Mouse (Mus musculus) granulocyte monocyte progenitor cell, adult 5-6 weeks (primary cell): ENCODE data around the gene Tbc1d22a. TPM values are rescaled to one million over a fixed set of nuclear protein-coding genes. Genes with fewer than 3 reads are reported as not detected.

ENCODE experiments used
- ATAC-seq: replicated peaks from 2 replicates; pipeline ENCODE4 v1.8.0; 2016; ENCODE audit warnings: mild to moderate bottlenecking, moderate TSS enrichment, inconsistent platforms; ENCODE audit not compliant: poor library complexity, severe bottlenecking
- total RNA-seq, 2 experiments: library from RNA; stranded (forward) in 1 of 2; stranded (reverse) in 1 of 2; fragments of 200-712, 200-1000 nt in 1 of 2; fragments of >200 nt in 1 of 2; fragmentation: Nextera tagmentation in 1 of 2; gene quantifications; 2 replicates each; pipeline ENCODE4 v1.2.3; 2014 to 2017

Tbc1d22a gene
- total RNA-seq, 2 experiments from 2014 or later, result 18.8 to 46.7 TPM

DNA sequence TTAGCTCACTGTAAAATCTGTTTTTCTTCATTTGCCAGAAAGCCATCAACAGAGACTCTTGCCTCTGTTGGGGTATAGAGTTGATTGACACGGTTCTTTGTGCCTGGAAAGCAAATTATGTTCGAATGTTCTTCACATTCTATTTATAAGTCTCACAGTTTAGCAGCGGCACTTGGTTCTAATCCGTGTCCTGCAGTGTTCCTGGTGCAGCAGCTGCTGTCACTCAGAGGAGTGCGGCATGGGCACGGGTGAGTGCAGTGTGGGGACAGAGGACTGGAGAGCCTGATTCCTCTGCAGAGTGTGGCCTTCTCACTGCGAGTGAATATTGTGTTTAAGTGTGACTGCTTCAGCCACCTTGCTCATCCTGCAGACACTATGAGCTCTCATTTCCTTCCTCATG, 50.5 kb downstream of the Tbc1d22a start:
- no peak for ATAC-seq

DNA sequence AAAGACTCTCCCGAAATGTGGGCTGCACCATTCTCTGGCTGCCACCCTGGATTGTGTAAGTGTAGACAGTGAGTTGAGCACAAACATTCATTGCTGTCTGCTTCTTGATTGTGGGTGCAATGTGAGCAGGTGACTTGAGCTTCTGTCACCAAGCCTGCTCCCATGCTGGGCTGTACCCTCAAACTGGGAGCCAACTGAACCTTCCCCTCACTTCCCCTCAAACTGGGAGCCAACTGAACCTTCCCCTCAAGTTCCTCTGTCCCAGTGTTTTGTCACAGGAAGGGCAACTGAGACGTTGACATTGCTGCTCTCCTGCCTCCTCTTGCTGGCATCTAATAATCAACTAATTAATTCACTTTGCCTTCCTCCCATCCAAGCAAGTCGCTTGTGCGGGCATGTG, 52.7 kb downstream of the Tbc1d22a start:
- ATAC-seq, result peak; percentile 65

DNA sequence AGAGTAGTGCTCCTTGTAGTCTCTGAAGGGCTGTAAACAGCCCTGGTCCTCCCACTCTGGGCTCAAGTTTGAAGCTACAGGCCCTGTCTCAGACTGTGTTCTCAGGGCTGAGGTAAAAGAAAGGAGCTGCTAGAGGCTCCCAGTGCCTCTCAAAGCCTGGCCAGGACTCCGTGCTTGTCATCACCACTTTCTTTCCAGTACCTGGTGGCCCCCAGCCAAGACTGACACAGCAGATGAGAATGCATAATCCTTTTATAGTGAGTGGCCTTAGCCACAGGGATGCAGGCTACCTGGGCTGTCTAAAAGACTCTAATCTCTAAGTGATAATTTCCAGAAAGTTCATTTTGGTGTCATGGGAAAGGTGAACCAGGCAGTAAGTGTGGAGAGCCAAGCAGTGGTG, 54.3 kb downstream of the Tbc1d22a start:
- ATAC-seq, result no peak

DNA sequence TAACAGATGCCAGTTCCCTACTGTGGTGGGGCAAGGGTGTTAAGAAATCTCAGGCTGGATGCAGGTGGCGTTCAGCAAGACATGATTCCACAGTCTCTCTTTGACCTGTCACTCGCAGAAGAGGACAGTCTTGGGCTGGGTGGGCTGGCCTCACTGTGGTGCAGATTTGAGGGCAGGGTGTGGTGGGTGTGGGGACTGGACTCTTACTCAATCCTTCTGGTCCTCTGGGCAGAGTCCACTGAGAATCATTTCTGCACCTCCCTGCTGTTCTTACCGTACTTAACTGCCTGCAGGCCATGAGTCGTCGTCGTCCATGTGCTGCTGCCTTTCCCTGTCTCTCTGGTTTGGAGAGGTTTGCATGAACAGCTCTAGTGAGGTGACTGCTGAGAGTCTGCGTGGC, 61.5 kb downstream of the Tbc1d22a start:
- ATAC-seq, result peak; percentile 38

DNA sequence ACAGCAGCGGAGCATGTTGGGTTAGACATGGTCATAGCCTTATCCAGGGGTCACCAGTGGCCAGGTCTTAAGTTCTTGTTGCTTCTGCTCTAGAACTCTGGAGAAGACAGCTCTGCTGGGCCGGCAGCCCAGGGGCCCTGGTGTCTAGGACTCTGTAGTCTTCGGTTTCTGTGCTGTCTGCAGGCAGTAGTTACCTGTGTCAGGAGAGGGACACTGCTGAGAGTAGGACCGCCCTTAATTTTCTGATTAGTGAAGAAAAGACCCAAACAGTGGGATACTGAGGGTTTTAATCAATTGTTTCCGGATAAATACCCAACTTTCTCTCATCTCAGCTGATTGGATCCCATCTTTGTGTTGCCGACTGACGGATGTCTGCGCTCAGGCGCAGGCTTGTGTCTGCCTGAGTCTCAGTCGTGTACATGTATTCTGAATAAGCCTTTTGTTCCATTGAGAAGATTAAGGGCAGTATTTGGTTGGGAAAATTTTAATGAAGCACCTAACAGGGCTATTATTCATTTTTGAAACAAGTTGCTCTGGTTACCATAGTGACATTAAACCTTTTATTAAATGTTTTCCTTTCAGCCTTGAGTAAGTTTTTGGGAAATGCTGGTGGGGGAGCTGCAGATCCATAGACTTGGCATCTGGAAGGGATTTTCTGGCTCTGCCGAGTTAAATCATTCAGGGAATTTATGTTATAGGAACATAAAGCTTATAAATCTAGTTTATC, 62.4 kb downstream of the Tbc1d22a start:
- no peak for ATAC-seq

DNA sequence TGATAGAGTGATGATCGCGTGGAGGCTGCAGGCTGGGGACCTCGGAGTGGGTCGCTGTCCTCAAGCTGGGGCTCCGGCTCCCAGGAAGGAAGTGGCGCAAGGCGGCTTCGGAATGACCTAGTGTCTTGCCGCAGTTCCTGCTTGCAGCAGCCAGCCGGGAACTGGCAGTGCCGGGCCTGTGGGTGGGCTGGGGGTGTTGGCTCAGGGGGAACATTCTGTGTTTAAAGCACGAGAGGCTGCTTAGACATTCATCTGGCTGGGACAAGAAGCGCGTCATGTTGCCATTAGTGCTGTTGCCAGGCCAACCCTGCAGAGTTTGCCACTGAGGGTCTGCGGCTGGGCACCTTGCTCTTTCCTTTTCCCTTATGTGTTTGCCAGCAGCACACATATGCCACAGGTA, 63.2 kb downstream of the Tbc1d22a start:
- ATAC-seq, result peak; percentile 70

DNA sequence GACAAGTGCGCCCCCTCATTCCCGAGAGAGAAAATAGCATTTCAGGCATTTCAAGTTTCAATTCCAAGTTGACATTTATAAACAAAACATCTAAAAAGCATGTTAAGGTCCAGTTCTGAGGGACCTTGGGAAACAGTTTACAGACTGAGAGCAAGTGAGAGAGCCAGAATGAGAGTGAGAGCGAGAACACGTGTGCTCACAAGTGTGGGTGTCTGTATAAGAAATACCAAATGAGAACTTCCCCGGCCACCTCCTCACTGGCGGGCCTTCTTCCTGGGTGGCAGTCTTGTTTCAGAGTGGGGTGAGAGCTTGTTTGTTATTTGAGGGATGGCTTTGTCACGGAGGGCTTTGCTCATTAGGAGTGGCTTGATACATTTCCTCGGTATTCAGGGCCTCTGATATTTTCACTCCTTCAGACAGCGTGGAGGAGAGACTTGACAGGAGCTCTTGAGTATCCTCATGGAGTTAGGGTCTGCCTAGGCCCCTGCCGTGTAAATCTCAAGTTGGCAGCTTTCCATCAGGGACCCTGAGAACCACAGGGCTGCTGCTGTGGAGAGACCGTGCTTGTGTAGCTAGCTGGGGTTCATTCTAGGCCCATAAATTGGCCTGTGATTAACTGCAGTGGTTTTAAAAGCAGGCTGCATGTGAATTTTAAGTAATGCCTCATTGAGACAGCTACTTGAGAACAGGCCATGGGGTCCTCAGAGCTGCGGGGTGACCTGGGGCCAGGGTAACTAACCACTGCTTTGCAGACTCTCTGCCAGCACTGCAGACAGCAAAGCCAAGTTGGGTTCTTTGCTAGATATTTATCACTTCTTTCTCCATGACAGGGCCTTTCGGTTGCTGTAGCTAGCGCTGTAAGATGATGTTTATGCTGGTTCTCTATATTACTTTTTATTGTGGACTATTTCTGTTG, 65.1 kb downstream of the Tbc1d22a start:
- no peak for ATAC-seq

DNA sequence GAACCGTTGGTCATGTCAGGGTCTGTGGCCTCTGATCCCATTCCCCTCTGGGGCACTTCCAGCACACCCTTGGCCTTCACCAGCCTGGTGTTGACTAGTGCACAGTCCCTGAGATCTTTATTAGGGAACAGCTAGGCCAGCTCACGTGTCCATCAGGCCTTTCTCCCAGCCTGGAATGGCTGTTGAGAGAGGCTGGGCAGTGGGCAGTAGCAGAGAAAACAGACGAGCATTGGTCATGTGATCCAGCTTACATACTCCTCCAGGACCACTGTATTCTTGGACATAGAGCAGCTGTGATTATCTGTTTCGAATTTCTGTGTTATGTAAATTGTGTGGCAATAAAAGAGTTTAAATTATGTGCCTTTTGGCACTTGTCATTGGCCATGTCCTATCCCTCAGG, 65.9 kb downstream of the Tbc1d22a start:
- no peak for ATAC-seq

DNA sequence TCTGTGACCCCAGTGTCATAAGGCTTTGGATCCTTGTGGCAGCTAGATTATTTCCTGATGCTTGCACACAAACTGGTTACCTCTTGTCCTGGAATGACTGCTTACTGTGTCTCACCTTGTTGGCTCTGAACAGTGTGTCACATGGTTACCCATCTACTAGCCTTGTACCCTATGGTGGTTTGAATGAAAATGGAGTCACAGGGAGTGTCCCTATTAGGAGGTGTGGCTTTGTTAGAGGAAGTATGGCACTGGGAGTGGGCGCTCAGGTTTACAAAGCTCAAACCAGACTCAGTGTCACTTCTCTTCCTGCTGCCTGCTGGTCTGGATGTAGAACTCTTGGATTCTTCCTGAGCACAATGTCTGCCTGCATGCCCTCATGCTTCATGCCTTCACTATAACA, 69.0 kb downstream of the Tbc1d22a start:
- peak; percentile 34; the same call in 1 of the 2 replicates for ATAC-seq

DNA sequence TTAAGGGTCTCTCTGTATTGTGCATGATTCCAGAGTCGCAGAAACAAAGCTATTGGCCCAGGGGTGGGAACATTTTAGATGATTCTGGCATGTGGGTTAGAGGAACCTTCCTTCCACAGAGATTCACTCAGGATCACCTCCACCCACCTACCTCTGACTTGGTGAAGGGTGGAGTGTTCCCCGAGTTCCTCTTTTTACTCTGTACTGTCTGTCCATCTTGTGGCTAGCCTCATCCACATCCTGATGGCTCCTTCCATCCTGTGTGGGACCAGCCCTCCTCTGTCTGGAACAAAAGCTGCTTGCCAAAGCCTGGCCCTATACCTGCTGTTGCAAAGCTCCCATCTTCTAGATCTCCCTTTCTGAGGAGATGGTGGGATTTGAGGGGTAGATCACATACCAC, 71.0 kb downstream of the Tbc1d22a start:
- ATAC-seq, result peak; percentile 84

DNA sequence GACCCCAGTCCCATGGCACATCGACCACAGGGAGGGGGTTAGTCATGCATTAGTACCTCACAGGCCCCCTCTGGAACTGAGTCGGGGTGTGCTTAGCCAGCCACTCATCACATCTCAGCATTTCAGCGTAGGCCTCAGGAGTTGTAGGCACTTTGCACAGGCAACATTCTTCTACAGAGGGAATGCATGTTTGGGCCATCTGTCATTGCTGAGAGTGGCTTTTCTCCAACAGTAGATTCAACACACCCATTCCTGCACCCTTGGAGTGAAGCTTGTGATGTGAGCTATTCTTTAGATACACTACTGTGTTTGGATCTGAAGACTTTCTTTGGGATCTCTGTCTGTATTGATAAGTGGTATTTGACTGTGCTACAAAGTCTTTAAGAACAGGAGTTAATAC, 75.8 kb downstream of the Tbc1d22a start:
- ATAC-seq, result no peak

DNA sequence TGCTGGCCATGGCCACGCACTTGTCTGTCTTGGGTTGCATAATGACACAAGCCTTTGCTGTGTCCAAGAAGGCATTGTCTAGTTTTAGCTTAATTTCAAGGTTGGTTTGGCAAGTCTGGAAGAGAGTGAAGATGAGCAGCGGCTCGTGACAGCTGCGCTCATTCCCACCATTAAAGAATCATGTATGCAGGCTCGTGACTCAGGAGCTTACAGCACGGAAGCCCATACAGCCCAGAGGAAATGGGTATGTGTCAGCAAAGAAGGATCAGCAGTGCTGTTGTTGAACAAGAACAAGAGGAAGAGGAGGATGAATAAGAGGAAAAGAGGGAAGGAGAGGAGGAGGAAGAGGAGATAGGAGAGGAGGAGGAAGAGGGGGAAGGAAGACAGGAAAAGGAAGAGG, 78.0 kb downstream of the Tbc1d22a start:
- ATAC-seq, result no peak

DNA sequence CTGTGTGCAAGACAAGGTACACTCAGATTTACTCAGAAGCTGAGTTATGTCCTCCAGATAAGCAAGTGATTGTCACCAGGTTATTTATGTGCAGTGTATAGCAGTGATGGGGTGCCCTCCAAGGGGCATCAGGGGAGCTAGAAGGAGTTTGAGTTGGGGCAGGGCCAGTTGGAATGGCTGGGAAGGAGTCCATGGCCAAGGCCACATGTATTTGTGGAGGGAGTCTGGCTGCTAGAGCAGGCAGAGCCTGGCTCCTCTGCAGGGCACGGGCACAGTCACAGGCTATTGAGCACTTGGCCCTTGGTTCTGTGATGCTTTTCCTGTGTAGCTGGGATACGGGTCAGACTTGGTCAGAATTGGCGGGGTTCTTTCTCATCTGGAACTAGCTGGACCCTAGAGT, 80.2 kb downstream of the Tbc1d22a start:
- no peak for ATAC-seq

DNA sequence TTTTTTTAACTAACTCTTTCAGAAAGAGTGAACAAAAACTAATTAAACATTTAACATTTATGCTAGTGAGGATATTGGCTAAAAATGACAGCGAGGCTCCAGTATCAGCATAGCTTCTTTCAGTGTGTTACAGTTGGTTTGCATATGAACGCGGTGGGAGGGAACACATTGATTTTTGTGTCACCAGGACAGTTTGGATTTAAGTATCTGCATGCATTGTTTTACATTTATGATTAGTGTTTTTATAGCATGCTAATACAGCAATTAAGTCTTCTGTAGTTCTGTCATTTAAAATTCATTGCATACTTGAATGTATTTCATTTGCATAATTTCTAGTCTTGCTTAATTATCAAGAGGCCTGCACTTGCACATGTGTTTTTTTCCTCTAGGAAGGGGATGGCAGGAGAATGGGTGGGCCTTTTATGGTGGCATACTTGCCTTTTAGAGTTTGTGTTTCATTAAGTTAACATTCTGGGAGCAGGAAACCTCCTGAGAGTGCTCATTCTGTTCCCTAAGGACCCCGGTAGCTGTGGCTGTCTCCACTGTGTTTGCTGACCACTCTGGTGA, 81.5 kb downstream of the Tbc1d22a start:
- ATAC-seq, result no peak

DNA sequence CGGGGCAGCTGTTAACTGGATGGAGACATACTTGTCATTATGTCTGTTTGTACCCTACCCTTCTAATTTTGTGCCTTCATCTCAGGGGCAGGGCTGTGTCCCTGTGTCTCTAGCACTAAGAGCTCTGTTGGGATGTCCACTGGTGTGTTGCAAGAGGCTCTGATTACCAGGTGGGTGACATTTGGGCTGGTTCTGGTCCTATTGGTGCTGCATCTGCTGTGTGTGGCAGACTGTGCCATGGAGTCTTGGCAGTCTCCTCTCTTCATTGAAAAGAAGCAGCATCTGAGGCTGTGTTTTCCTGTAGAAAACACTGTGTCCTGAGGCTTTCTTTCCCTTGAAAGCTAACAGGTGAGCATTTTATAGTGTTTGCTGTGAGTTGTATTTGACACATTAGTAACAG, 83.0 kb downstream of the Tbc1d22a start:
- no peak for ATAC-seq

DNA sequence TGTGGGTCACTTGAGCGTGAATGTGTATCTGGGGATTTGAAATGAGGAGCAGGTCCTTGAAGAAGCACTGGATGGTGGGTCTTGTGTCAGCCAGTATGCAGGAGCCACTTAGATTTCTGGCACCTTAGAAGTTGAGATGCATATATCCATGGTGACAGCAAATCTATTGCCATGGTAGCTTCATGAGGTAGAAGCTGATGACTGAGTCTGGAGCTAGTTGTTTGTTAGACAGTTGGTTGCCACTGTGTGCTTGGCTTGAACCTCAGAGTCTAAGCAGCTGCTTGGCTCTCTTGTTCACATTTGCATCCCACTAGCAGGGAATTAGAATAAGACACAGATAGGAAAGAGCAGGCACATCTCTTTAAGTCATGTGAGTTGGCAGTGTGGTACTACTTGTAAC, 89.6 kb downstream of the Tbc1d22a start:
- ATAC-seq, result no peak

DNA sequence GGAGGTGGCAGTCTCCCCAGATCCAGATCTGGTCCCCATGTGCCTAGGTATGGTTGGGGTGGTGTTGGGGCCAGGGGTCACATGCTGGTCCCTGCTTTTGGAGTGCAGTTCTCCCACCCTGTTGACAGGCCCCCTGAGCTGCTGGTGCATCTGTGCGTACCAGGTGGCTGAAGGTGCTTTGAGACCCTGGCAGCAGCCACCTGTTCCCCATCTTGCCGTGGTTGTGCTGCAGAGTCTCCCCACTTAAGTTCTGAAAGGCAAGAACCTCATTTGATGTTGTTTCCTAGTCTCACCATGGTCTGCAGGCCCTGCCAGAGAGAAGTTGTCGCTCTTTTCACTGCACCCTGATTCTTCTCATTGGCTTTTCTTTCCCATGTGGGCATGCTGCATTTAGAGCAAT, 90.6 kb downstream of the Tbc1d22a start:
- ATAC-seq, result no peak

DNA sequence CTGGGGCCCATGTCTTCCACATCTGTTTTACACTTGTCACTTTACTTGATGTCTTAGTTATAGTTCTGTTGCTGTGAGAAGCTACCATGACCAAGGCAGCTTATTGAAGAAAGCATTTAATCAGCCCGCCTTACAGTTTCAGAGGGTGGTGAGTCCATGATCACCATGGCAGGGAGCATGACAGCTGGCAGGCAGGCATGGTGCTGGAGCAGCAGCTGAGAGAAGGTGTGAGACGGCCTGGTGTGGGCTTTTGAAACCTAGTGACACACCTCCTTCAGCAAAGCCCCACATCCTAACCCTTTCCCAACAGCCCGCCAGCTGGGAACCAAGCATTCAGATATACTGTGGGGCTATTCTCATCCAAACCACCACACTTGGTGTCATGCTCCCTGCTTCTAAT, 91.0 kb downstream of the Tbc1d22a start:
- no peak for ATAC-seq

DNA sequence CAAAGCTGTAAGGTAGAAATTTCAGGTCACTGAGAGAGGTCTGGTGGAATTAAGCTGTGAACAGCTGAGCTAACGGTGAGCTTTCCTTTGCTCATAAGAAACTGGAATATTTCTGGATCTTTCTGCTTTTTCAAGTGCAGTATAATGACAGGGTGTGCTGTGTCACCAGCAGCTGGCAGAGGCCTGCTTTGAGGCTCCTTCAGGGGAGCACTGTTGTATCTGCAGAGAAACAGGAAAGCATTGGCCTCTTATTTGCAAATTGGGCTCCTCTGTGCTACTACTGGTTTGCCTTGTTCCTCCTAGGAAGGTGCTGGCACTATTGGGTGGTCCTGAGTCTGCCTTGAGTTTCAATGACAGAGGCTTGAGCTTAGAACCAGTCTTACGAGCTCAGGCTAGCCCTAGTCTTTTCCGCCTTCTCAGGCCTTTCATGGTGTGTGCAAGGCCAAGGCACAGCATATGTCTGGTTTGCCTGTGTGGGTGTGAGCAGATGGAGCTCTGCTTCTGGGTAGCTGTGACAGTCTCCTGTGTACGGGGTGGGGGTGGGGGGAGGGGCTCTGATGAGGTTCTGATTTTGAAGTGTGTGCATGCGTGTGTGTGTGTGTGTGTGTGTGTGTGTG, 95.1 kb downstream of the Tbc1d22a start:
- ATAC-seq, result no peak

DNA sequence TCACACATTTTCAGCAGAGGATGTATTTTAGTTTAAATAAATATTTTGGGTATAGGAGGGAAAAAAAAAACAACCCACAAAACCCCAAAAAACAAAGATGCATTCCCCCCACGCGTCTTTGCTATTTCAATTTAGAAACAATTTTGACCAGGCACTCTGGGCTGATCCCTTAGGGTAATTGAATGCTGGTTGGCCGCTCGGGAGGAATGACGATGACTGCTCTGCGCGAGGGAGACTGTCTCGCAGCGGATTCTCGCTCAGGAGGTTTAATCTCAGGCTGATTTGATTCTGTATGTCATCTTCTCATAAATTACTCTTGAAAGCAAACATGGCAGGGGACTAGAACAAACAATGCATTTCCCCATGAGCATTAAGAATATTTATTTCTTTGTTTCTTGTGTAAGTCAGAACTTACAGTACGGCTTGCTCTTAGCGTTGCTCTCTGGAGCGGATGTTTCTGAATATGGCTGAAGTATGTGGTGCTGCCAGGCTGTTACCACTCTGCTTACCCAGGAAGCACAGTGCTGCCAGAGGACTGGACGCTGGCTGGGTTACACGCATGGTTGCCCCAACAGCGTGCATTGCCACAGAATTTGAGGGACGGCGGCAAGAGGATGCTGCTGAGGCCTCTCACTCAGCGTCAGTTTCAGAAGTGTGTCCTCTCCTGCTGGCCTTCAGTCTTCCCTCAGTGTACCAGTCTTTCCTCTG, 106.7 kb downstream of the Tbc1d22a start:
- ATAC-seq, result no peak
